Mouse (Mus musculus): ENCODE results near the gene Rgs2. TPM values are rescaled to one million over a fixed set of nuclear protein-coding genes. Genes with fewer than 3 reads are reported as not detected.

Rgs2 gene
- polyA plus RNA-seq, 1 experiment from 2014 or later, result 90.4 TPM

- TF ChIP-seq CTCF (IDR thresholded peaks at IDR 0.05; ENCODE audit: low read depth), result no peak
- Histone ChIP-seq H3K27ac (ENCODE audit: low read depth) (no peak overlapping the region), H3K4me1 (ENCODE audit: insufficient read depth) (no peaks in the 10 kb centered on the region; the same call in 1 of the 2 replicates), H3K36me3 (ENCODE audit: insufficient read depth) (peaks cover 16% of the 10 kb centered on the region), H3K4me3 (ENCODE audit: low read depth, low read length) (peak overlapping the region; percentile 54), H3K4me2 (peak overlapping the region; percentile 75), H3K9ac (peak overlapping the region; percentile 60), H3K9me3 (ENCODE audit: low read depth, low read length) (no peaks in the 10 kb centered on the region), H3K27me3 (ENCODE audit: insufficient read depth, low read length) (no peaks in the 10 kb centered on the region)
- 85% methylated on average over 6 of the region's 6 CpGs for WGBS
- DNase-seq, result no peak
- no peak for ATAC-seq (ENCODE audit: insufficient read depth)
Observed at GRCm38 (mm10) chr1:144002036-144002714, 1.8 kb downstream of the Rgs2 start.

GRCm38 (mm10) chr1:144000246-144000645 is 3.7 kb downstream of the Rgs2 start:
- no peak for TF ChIP-seq CTCF (IDR thresholded peaks at IDR 0.05; ENCODE audit: low read depth)
- Histone ChIP-seq H3K4me2 (no peak overlapping the region), H3K4me1 (ENCODE audit: insufficient read depth) (no peaks in the 10 kb centered on the region), H3K9me3 (ENCODE audit: low read depth, low read length) (no peaks in the 10 kb centered on the region), H3K9ac (no peak overlapping the region), H3K4me3 (ENCODE audit: low read depth, low read length) (no peak overlapping the region), H3K36me3 (ENCODE audit: insufficient read depth) (peaks cover 16% of the 10 kb centered on the region), H3K27me3 (ENCODE audit: insufficient read depth, low read length) (no peaks in the 10 kb centered on the region), H3K27ac (ENCODE audit: low read depth) (no peak overlapping the region)
- DNase-seq (no peak), ATAC-seq (ENCODE audit: insufficient read depth) (no peak)
- 90% methylated on average over 4 of the region's 4 CpGs for WGBS

GRCm38 (mm10) chr1:143999371-143999920 is 4.5 kb downstream of the Rgs2 start:
- H3K4me3 ChIP-seq (ENCODE audit: low read depth, low read length), result no peak overlapping the region
- no peaks in the 10 kb centered on the region for H3K27me3 ChIP-seq (ENCODE audit: insufficient read depth, low read length)
- DNase-seq, result no peak
- no peaks in the 10 kb centered on the region for H3K9me3 ChIP-seq (ENCODE audit: low read depth, low read length)
- no peaks in the 10 kb centered on the region for H3K4me1 ChIP-seq (ENCODE audit: insufficient read depth)
- H3K27ac ChIP-seq (ENCODE audit: low read depth), result no peak overlapping the region
- no peak overlapping the region for H3K4me2 ChIP-seq
- 71% methylated on average over 7 of the region's 7 CpGs for WGBS
- TF ChIP-seq CTCF (IDR thresholded peaks at IDR 0.05; ENCODE audit: low read depth), result no peak
- no peak for ATAC-seq (ENCODE audit: insufficient read depth)
- peaks cover 16% of the 10 kb centered on the region for H3K36me3 ChIP-seq (ENCODE audit: insufficient read depth)
- no peak overlapping the region for H3K9ac ChIP-seq

GRCm38 (mm10) chr1:143993026-143993425 is 10.9 kb downstream of the Rgs2 start:
- Histone ChIP-seq H3K9me3 (ENCODE audit: low read depth, low read length) (no peaks in the 10 kb centered on the region), H3K27me3 (ENCODE audit: insufficient read depth, low read length) (no peaks in the 10 kb centered on the region), H3K4me3 (ENCODE audit: low read depth, low read length) (no peak overlapping the region), H3K27ac (ENCODE audit: low read depth) (no peak overlapping the region), H3K36me3 (ENCODE audit: insufficient read depth) (no peaks in the 10 kb centered on the region), H3K4me1 (ENCODE audit: insufficient read depth) (no peaks in the 10 kb centered on the region), H3K4me2 (no peak overlapping the region), H3K9ac (no peak overlapping the region)
- 68% methylated on average over 1 of the region's 1 CpGs for WGBS
- ATAC-seq (ENCODE audit: insufficient read depth) (no peak), DNase-seq (no peak)
- no peak for TF ChIP-seq CTCF (IDR thresholded peaks at IDR 0.05; ENCODE audit: low read depth)

- ATAC-seq (ENCODE audit: insufficient read depth) (no peak), DNase-seq (no peak)
- Histone ChIP-seq H3K9me3 (ENCODE audit: low read depth, low read length) (no peaks in the 10 kb centered on the region), H3K9ac (no peak overlapping the region), H3K27ac (ENCODE audit: low read depth) (no peak overlapping the region), H3K4me1 (ENCODE audit: insufficient read depth) (no peaks in the 10 kb centered on the region), H3K4me3 (ENCODE audit: low read depth, low read length) (no peak overlapping the region), H3K27me3 (ENCODE audit: insufficient read depth, low read length) (no peaks in the 10 kb centered on the region), H3K4me2 (no peak overlapping the region), H3K36me3 (ENCODE audit: insufficient read depth) (no peaks in the 10 kb centered on the region)
- WGBS, result 68% methylated on average over 2 of the region's 2 CpGs
- TF ChIP-seq CTCF (IDR thresholded peaks at IDR 0.05; ENCODE audit: low read depth), result no peak
Observed at GRCm38 (mm10) chr1:143992528-143992927, 11.4 kb downstream of the Rgs2 start.

GRCm38 (mm10) chr1:143990263-143990662 is 13.7 kb downstream of the Rgs2 start:
- no peaks in the 10 kb centered on the region for H3K9me3 ChIP-seq (ENCODE audit: low read depth, low read length)
- DNase-seq (no peak), ATAC-seq (ENCODE audit: insufficient read depth) (no peak)
- H3K4me2 ChIP-seq, result no peak overlapping the region
- WGBS, result 51% methylated on average over 5 of the region's 5 CpGs
- TF ChIP-seq CTCF (IDR thresholded peaks at IDR 0.05; ENCODE audit: low read depth), result no peak
- no peaks in the 10 kb centered on the region for H3K27me3 ChIP-seq (ENCODE audit: insufficient read depth, low read length)
- H3K4me1 ChIP-seq (ENCODE audit: insufficient read depth), result no peaks in the 10 kb centered on the region
- H3K4me3 ChIP-seq (ENCODE audit: low read depth, low read length), result no peak overlapping the region
- H3K9ac ChIP-seq, result no peak overlapping the region
- H3K27ac ChIP-seq (ENCODE audit: low read depth), result no peak overlapping the region
- H3K36me3 ChIP-seq (ENCODE audit: insufficient read depth), result no peaks in the 10 kb centered on the region

- 30% methylated on average over 5 of the region's 5 CpGs for WGBS
- ATAC-seq (ENCODE audit: insufficient read depth) (no peak), DNase-seq (no peak)
- Histone ChIP-seq H3K27ac (ENCODE audit: low read depth) (no peak overlapping the region), H3K4me1 (ENCODE audit: insufficient read depth) (no peaks in the 10 kb centered on the region), H3K27me3 (ENCODE audit: insufficient read depth, low read length) (no peaks in the 10 kb centered on the region), H3K9me3 (ENCODE audit: low read depth, low read length) (no peaks in the 10 kb centered on the region), H3K4me2 (no peak overlapping the region), H3K36me3 (ENCODE audit: insufficient read depth) (no peaks in the 10 kb centered on the region), H3K4me3 (ENCODE audit: low read depth, low read length) (no peak overlapping the region), H3K9ac (no peak overlapping the region)
- no peak for TF ChIP-seq CTCF (IDR thresholded peaks at IDR 0.05; ENCODE audit: low read depth)
Observed at GRCm38 (mm10) chr1:143989773-143990172, 14.2 kb downstream of the Rgs2 start.
